Mouse (Mus musculus) stomach, adult 2 months (tissue): Measurements from ENCODE around the gene Olfr1474. TPM values are rescaled to one million over a fixed set of nuclear protein-coding genes. Genes with fewer than 3 reads are reported as not detected.

Experiments
- polyA plus RNA-seq: library from polyadenylated mRNA; depleted of rRNA; stranded (reverse); fragments of >200 nt; gene quantifications from 2 replicates; pipeline ENCODE4 v1.2.3, GENCODE M21; 2012; rRNA removed

Olfr1474 gene
- polyA plus RNA-seq = not detected in 2 replicates

GRCm38 (mm10) chr19:13469265-13469664, at the start of gene Olfr1474:
TSS of gene Olfr1474 (plus strand) at chr19:13469565.

GRCm38 (mm10) chr19:13443109-13443508, 26.3 kb upstream of the Olfr1474 start, which contains the start of gene Olfr1471:
TSS of gene Olfr1471 (plus strand) at chr19:13443409.

GRCm38 (mm10) chr19:13455986-13456385, 13.4 kb upstream of the Olfr1474 start, which contains the start of gene Olfr1472:
TSS of gene Olfr1472 (minus strand) at chr19:13456086.

GRCm38 (mm10) chr19:13480096-13480495, 10.7 kb downstream of the Olfr1474 start, which contains the start of gene Olfr1475:
TSS of gene Olfr1475 (minus strand) at chr19:13480196.

GRCm38 (mm10) chr19:13500246-13500645, 30.9 kb downstream of the Olfr1474 start, which contains the start of gene Olfr1477:
TSS of gene Olfr1477 (plus strand) at chr19:13500546.

Other genes starting within 250 kb of the Olfr1474 start
- not detected in 2 replicates for gene Olfr1463, start 238.2 kb upstream of the Olfr1474 start, polyA plus RNA-seq
- gene Olfr1465, start 154.0 kb upstream of the Olfr1474 start, polyA plus RNA-seq = not detected in 2 replicates
- not detected in 2 replicates for gene Olfr1466, start 130.7 kb upstream of the Olfr1474 start, polyA plus RNA-seq
- gene Olfr1467, start 107.3 kb upstream of the Olfr1474 start, polyA plus RNA-seq = not detected in 2 replicates
- gene Olfr1469, start 61.7 kb upstream of the Olfr1474 start, polyA plus RNA-seq = not detected in 2 replicates
- not detected in 2 replicates for gene Olfr1471, start 26.2 kb upstream of the Olfr1474 start, polyA plus RNA-seq
- gene Olfr1472, start 13.5 kb upstream of the Olfr1474 start, polyA plus RNA-seq = not detected in 2 replicates
- not detected in 2 replicates for gene Olfr1475, start 10.6 kb downstream of the Olfr1474 start, polyA plus RNA-seq
- not detected in 2 replicates for gene Olfr1477, start 31.0 kb downstream of the Olfr1474 start, polyA plus RNA-seq
- gene Olfr1480, start 58.3 kb downstream of the Olfr1474 start, polyA plus RNA-seq = not detected in 2 replicates
- gene Olfr1484, start 113.9 kb downstream of the Olfr1474 start, polyA plus RNA-seq = not detected in 2 replicates
- not detected in 2 replicates for gene Olfr1487, start 147.8 kb downstream of the Olfr1474 start, polyA plus RNA-seq
- not detected in 2 replicates for gene Olfr1489, start 162.1 kb downstream of the Olfr1474 start, polyA plus RNA-seq
- gene Olfr1490, start 181.5 kb downstream of the Olfr1474 start, polyA plus RNA-seq = not detected in 2 replicates
- gene Olfr1491, start 227.7 kb downstream of the Olfr1474 start, polyA plus RNA-seq = not detected in 2 replicates